Mouse (Mus musculus): ENCODE results near the gene Cbr2. TPM values are rescaled to one million over a fixed set of nuclear protein-coding genes. Genes with fewer than 3 reads are reported as not detected.

The Cbr2 gene
- total and polyA plus RNA-seq, 3 experiments = not detected

DNA sequence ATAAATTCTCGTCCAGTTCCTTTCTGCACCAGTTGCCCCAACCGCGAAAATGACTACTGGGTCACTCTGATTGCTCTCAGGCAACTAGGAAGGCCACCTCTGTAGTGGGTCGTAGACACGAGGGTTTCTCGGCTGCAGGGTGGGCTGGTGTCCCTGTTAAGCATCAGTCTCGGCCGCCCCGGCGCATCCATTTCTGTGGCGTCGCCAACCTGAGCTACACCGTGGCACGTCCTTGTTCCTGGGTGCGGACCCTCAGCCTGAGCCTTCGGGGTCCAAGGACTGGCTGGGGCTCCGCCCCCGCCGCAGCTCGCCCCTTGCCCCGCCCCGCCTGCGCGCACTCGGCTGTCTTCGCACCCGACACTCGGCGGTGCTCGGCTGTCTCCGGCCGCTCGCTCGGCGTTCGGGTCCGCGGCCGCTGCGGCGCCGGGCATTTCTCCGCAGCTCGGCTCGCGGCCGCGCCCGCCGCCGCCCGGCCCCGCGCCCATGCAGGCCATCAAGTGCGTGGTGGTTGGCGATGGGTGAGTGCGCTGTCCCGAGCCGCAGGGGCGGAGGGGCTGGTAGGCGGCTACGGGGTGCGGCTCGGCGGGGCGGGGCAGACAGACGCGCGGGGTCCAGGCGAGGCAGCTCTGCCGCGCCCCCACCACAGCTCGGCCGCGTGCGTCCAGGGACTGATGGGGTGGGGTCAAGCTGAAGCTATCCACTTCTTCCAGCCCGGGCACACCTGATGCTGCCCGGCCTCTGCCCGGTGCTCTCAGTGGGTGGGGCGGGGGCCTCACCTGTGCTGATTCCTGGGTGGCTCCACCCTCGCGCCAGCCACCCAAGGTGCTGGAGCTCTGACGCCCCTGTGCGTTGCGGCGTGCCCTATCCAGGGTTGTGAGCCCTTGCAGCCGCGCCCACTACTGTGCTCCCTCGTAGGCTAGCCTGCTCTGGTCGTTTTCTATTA lies 10.5 kb downstream of the Cbr2 start, which contains the start of gene Rac3:
Gene Rac3, plus strand, starts transcription at position 347 of the 943 bp plus-strand sequence.
- no peaks in the 10 kb centered on the region for H3K9me3 ChIP-seq (replicated peaks)
- no peak for DNase-seq (ENCODE audit: low spot score)
- no peak for ATAC-seq (ENCODE audit: extremely low read depth, insufficient number of reproducible peaks, low FRiP score, poor library complexity, severe bottlenecking)
- peaks cover 74% of the 10 kb centered on the region for H3K36me3 ChIP-seq (replicated peaks)
- peaks cover 27% of the 10 kb centered on the region for H3K27me3 ChIP-seq (ENCODE audit: insufficient read depth, low read length)
- TF ChIP-seq GATA1 (IDR thresholded peaks at IDR 0.05; ENCODE audit: borderline replicate concordance, low read length) = no peak
- TF ChIP-seq POLR2AphosphoS5 (IDR thresholded peaks at IDR 0.05; ENCODE audit: insufficient replicate concordance, low read depth, low read length) = no peak
- TF ChIP-seq CTCF (IDR thresholded peaks at IDR 0.05; ENCODE audit: low read depth, low read length) = no peak
- no peak for TF ChIP-seq TAL1 (conservative IDR thresholded peaks at IDR 0.05; ENCODE audit: low read depth, low read length)
- no peak for TF ChIP-seq GATA2 (IDR thresholded peaks at IDR 0.05; ENCODE audit: borderline replicate concordance, low read depth, low read length)
- H3K4me3 ChIP-seq (ENCODE audit: low read depth, low read length) = peak within 1 kb of the TSS; percentile 65; the same call in 1 of the 2 replicates
- peaks cover 27% of the 10 kb centered on the region for H3K4me1 ChIP-seq (ENCODE audit: insufficient read depth, low read depth, low read length)

DNA sequence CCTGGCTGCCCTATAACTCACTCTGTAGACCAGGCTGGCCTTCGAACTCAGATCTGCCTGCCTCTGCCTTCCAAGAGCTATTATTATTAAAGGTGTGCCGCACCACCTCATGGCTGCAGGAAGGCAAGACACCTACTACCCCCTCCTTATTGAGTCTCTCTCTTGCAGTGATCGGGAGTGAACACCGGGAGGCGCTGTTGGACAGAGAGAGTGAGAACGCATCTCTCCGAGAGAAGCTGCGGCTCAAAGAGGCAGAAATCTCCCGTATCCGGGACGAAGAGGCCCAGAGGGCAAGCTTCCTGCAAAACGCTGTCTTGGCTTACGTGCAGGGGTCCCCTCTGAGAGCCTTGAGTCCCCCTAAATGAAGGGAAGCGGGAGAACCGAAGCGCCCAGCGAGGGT lies 11.5 kb downstream of the Cbr2 start:
- no peaks in the 10 kb centered on the region for H3K9me3 ChIP-seq (replicated peaks)
- no peak overlapping the region for H3K4me3 ChIP-seq (ENCODE audit: low read depth, low read length)
- no peak; the same call in 1 of the 2 replicates for ATAC-seq (ENCODE audit: extremely low read depth, insufficient number of reproducible peaks, low FRiP score, poor library complexity, severe bottlenecking)
- no peak for TF ChIP-seq TAL1 (conservative IDR thresholded peaks at IDR 0.05; ENCODE audit: low read depth, low read length)
- TF ChIP-seq CTCF (IDR thresholded peaks at IDR 0.05; ENCODE audit: low read depth, low read length) = peak; percentile 59
- peaks cover 74% of the 10 kb centered on the region for H3K36me3 ChIP-seq (replicated peaks)
- peaks cover 25% of the 10 kb centered on the region for H3K4me1 ChIP-seq (ENCODE audit: insufficient read depth, low read depth, low read length)
- peak; percentile 61 for DNase-seq (ENCODE audit: low spot score)
- H3K27me3 ChIP-seq (ENCODE audit: insufficient read depth, low read length) = peaks cover 23% of the 10 kb centered on the region

DNA sequence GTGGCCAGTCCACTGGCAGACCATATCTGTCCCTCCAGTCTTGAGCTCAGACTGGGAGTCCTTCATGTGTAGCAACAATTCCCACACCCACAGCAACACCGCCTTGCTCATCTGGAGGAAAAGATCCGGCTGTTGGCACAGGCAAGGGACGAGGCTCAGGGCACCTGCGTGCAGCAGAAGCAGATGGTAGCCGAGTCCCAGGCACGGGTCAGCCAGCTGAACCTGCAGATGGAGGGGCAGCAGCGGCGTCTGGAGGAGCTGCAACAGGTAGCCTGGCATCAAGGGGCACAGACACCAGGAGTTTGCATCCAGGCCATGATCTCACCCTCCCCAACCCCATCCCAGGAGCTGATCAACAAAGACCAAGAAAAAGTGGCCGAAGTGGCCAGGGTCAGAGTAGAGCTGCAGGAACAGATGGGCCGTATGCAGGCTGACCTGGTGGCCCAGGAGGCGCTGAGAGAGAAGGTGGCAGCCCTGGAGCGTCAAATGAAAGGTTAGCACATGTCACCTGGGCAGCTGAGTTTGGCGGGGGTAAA lies 12.0 kb downstream of the Cbr2 start:
- DNase-seq (ENCODE audit: low spot score) (no peak), ATAC-seq (ENCODE audit: extremely low read depth, insufficient number of reproducible peaks, low FRiP score, poor library complexity, severe bottlenecking) (no peak)
- peaks cover 74% of the 10 kb centered on the region for H3K36me3 ChIP-seq (replicated peaks)
- H3K9me3 ChIP-seq (replicated peaks) = no peaks in the 10 kb centered on the region
- peaks cover 30% of the 10 kb centered on the region for H3K4me1 ChIP-seq (ENCODE audit: insufficient read depth, low read depth, low read length)
- H3K4me3 ChIP-seq (ENCODE audit: low read depth, low read length) = no peak overlapping the region
- TF ChIP-seq TAL1 (conservative IDR thresholded peaks at IDR 0.05; ENCODE audit: low read depth, low read length) (no peak), CTCF (IDR thresholded peaks at IDR 0.05; ENCODE audit: low read depth, low read length) (no peak), GATA1 (IDR thresholded peaks at IDR 0.05; ENCODE audit: borderline replicate concordance, low read length) (no peak), GATA2 (IDR thresholded peaks at IDR 0.05; ENCODE audit: borderline replicate concordance, low read depth, low read length) (no peak), POLR2AphosphoS5 (IDR thresholded peaks at IDR 0.05; ENCODE audit: insufficient replicate concordance, low read depth, low read length) (no peak)
- peaks cover 20% of the 10 kb centered on the region for H3K27me3 ChIP-seq (ENCODE audit: insufficient read depth, low read length)

DNA sequence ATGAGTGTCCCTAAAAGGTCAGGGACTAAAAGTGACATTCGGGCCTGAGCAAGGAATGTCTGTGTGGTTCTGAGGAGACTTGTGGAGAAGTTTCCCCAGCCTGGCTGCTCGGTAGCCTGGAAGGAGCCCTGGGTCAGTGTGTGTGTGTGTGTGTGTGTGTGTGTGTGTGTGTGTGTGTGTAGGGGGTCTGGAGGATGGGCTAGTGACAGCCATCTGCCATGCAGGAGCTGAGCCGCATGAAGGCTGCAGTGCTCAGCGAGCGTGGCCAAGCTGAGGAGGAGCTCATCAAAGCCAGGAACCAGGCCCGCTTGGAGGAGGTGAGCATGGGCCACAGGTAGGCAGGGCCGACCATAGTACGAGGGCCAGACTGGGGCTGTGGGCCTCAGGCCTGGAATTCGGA lies 12.7 kb downstream of the Cbr2 start:
- Histone ChIP-seq H3K9me3 (replicated peaks) (no peaks in the 10 kb centered on the region), H3K4me3 (ENCODE audit: low read depth, low read length) (no peak overlapping the region), H3K27me3 (ENCODE audit: insufficient read depth, low read length) (peaks cover 20% of the 10 kb centered on the region), H3K36me3 (replicated peaks) (peaks cover 77% of the 10 kb centered on the region), H3K4me1 (ENCODE audit: insufficient read depth, low read depth, low read length) (peaks cover 37% of the 10 kb centered on the region)
- TF ChIP-seq TAL1 (conservative IDR thresholded peaks at IDR 0.05; ENCODE audit: low read depth, low read length) = no peak
- TF ChIP-seq POLR2AphosphoS5 (IDR thresholded peaks at IDR 0.05; ENCODE audit: insufficient replicate concordance, low read depth, low read length) = no peak
- no peak for TF ChIP-seq GATA1 (IDR thresholded peaks at IDR 0.05; ENCODE audit: borderline replicate concordance, low read length)
- no peak for TF ChIP-seq GATA2 (IDR thresholded peaks at IDR 0.05; ENCODE audit: borderline replicate concordance, low read depth, low read length)
- TF ChIP-seq CTCF (IDR thresholded peaks at IDR 0.05; ENCODE audit: low read depth, low read length) = no peak
- ATAC-seq (ENCODE audit: extremely low read depth, insufficient number of reproducible peaks, low FRiP score, poor library complexity, severe bottlenecking) (no peak), DNase-seq (ENCODE audit: low spot score) (no peak)

DNA sequence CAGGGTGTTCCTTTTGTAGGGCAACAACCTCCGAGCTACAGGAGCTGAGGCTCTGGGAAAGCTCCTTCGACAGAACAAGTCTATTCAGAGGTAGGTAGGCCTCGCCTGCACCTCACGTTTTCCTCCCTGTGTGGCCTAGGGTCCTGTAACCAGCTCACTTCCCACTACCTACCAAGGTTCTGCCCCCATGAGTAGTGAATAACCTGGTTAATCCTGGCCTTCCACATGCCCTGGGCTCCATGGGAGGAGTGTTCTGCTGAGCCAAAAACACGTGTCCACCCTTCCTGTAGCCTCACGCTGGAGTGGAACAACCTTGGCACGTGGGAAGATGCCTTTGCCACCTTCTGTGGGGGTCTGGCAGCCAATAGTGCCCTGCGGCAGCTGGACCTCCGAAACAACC lies 16.8 kb downstream of the Cbr2 start:
- Histone ChIP-seq H3K36me3 (replicated peaks) (peaks cover 83% of the 10 kb centered on the region), H3K4me3 (ENCODE audit: low read depth, low read length) (no peak overlapping the region; the same call in 1 of the 2 replicates)
- no peak for ATAC-seq (ENCODE audit: extremely low read depth, insufficient number of reproducible peaks, low FRiP score, poor library complexity, severe bottlenecking)

DNA sequence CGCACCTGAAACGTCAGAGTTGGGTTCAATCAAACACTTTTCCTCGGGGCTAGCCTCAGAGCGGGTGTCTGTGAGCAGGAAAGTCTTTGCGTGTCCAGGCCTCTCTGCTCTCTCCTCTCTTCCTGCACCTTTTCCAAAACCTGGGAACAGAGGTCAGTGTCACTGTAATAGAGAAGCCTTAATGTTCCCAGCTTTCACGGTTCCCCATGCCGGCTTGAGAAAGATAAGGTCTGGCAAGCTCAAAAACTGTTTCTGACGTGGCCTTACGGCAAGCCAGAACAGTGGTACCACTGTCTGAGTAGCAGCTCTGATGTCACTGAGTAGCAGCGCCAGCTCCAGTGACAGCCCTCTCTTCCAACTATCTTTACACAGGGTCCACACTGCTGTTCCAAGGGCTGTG lies 17.4 kb downstream of the Cbr2 start:
- H3K4me1 ChIP-seq (ENCODE audit: insufficient read depth, low read depth, low read length) = peaks cover 58% of the 10 kb centered on the region
- no peak for DNase-seq (ENCODE audit: low spot score)
- no peak for ATAC-seq (ENCODE audit: extremely low read depth, insufficient number of reproducible peaks, low FRiP score, poor library complexity, severe bottlenecking)
- peak overlapping the region; percentile 81 for H3K4me3 ChIP-seq (ENCODE audit: low read depth, low read length)
- H3K36me3 ChIP-seq (replicated peaks) = peaks cover 83% of the 10 kb centered on the region
- no peak for TF ChIP-seq GATA2 (IDR thresholded peaks at IDR 0.05; ENCODE audit: borderline replicate concordance, low read depth, low read length)
- TF ChIP-seq CTCF (IDR thresholded peaks at IDR 0.05; ENCODE audit: low read depth, low read length) = no peak
- no peak for TF ChIP-seq GATA1 (IDR thresholded peaks at IDR 0.05; ENCODE audit: borderline replicate concordance, low read length)
- no peak for TF ChIP-seq POLR2AphosphoS5 (IDR thresholded peaks at IDR 0.05; ENCODE audit: insufficient replicate concordance, low read depth, low read length)
- TF ChIP-seq TAL1 (conservative IDR thresholded peaks at IDR 0.05; ENCODE audit: low read depth, low read length) = no peak
- H3K9me3 ChIP-seq (replicated peaks) = no peaks in the 10 kb centered on the region
- H3K27me3 ChIP-seq (ENCODE audit: insufficient read depth, low read length) = no peaks in the 10 kb centered on the region

More for the DNA sequence above, 16.8 kb downstream of the Cbr2 start:
- DNase-seq (ENCODE audit: low spot score) = no peak
- H3K4me1 ChIP-seq (ENCODE audit: insufficient read depth, low read depth, low read length) = peaks cover 53% of the 10 kb centered on the region
- no peaks in the 10 kb centered on the region for H3K9me3 ChIP-seq (replicated peaks)
- no peaks in the 10 kb centered on the region; the same call in 1 of the 2 replicates for H3K27me3 ChIP-seq (ENCODE audit: insufficient read depth, low read length)
- TF ChIP-seq GATA2 (IDR thresholded peaks at IDR 0.05; ENCODE audit: borderline replicate concordance, low read depth, low read length) (no peak), POLR2AphosphoS5 (IDR thresholded peaks at IDR 0.05; ENCODE audit: insufficient replicate concordance, low read depth, low read length) (no peak), TAL1 (conservative IDR thresholded peaks at IDR 0.05; ENCODE audit: low read depth, low read length) (no peak), GATA1 (IDR thresholded peaks at IDR 0.05; ENCODE audit: borderline replicate concordance, low read length) (no peak)

All from G1E (cell line).